Mouse (Mus musculus) heart, postnatal 36 days (tissue): ENCODE measurements around the gene Gm14190. TPM values are rescaled to one million over a fixed set of nuclear protein-coding genes. Genes with fewer than 3 reads are reported as not detected.
"Not testable (repeated sequence)": the region's sequence is repeated elsewhere in the genome, so short reads cannot be mapped to it uniquely, and the experiment has no call there.

Experiments
- DNase-seq, 2 experiments: peaks; one replicate each; pipeline ENCODE4 v3.0.0; 2021 to 2022
- intact Hi-C: fragments of 180-260 bp; cut with DNase I; formaldehyde crosslinking; loops from one replicate; pipeline ENCODE4 v1.15.1; 2025
- total RNA-seq, 2 experiments: library from RNA; stranded (reverse); gene quantifications; 2 replicates each; pipeline ENCODE4 v1.2.3; 2021

The Gm14190 gene
- not detected for total RNA-seq

DNA sequence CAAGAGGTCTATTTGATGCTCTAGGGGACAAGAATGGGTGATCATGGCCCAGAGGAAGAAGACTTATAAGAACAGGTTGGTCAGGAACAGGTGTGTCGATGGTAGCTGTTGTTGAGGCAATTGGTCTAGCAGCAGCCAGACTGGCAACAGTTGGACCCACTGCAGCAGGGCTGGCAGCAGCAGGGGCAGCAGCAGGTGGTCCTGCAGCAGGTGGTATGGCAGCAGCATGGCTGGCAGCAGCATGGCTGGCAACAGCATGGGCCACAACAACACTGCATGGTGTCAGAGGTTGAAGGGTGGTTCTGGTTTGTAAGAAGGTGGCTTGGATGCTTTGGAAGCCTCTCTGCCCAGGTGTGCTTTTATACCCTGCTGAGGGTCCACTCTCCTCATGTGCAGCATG, at the start of gene Gm14190:
TSS of gene Gm14190 (minus strand) at position 278 of the 400 bp plus-strand sequence.
- DNase-seq, result no peak
- intact Hi-C loops, result no loop called here

DNA sequence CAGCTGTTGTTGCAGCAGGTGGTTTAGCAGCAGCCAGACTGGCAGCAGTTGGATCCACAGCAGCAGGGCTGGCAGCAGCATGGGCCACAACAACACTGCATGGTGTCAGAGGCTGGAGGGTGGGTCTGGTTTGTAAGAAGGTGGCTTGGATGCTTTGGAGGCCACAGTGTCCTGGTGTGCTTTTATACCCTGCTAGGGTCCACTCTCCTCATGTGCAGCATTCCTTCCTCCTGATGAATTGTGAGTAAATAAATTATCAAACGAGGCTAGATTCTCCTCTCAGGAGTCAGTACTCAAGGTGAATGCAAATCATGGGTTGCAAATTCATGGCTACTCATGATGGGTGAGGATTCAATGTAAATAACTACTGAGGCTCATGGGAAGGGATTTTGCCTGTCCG, 43.6 kb upstream of the Gm14190 start, which contains the start of gene Gm14180:
TSS of gene Gm14180 (minus strand) at position 101 of the 400 bp plus-strand sequence.
- no peak for DNase-seq
- intact Hi-C loops, result no loop called here

DNA sequence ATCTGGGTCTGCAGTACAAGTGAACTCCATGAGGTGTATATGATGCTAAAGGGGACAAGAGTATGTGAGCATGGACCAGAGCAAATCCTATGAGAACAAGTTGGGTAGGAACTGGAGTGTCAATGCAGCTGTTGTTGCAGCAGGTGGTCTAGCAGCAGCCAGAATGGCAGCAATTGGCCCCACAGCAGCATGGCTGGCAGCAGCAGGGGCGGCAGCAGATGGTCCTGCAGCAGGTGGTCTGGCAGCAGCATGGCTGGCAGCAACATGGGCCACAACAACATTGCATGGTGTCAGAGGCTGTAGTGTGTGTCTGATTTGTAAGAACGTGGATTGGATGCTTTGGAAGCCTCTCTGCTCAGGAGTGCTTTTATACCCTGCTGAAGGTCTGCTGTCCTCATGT, 33.5 kb upstream of the Gm14190 start:
- intact Hi-C loops, result loop anchor here (1.0 kb wide), 1 partner anchor 38 kb away; no protein-coding TSS in a partner anchor
- DNase-seq, result no peak

DNA sequence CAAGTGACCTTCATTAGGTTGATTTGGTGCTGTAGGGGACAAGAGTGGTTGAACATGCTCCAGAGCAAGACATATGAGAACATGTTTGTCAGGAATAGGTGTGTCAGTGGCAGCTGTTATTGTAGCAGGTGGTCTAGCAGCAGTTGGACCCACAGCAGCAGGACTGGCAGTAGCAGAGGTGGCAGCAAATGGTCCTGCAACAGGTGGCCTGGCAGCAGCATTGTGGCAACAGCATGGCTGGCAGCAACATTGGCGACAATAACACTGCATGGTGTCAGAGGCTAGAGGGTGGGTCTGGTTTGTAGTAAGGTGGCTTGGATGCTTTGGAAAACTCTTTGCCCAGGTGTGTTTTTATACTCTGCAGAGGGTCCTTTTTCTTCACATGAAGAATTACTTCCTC, 28.2 kb upstream of the Gm14190 start:
- no peak for DNase-seq
- intact Hi-C loops, result no loop called here

DNA sequence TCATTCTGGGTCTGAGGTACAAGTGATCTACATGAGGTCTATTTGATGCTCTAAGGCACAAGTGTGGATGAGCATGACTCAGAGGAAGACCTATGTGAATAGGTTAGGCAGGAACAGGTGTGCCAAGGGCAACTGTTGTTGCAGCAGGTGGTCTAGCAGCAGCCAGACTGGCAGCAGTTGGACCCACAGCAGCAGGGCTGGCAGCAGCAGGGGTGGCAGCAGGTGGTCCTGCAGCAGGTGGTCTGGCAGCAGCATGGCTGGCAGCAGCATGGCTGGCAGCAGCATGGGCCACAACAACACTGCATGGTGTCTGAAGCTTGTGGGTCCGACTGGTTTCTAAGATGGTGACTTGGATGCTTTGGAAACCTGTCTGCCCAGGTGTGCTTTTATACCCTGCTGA, 5.3 kb downstream of the Gm14190 start:
- intact Hi-C loops, DNase-seq: not testable (repeated sequence)

DNA sequence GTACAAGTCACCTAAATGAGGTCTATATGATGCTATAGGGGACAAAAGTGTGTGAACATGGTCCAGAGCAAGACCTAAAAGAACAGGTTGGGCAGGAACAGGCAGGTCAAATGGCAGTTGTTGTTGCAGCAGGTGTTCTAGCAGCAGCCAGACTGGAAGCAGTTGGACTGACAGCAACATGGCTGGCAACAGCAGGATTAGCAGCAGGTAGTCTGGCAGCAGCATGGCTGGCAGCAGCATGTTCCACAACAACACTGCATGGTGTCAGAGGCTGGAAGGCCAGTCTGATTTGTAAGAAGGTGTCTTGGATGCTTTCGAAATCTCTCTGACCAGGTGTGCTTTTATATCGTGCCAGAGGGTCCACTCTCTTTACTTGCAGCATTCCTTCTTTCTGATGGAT, 7.1 kb downstream of the Gm14190 start:
- no peak for DNase-seq
- intact Hi-C loops, result no loop called here

DNA sequence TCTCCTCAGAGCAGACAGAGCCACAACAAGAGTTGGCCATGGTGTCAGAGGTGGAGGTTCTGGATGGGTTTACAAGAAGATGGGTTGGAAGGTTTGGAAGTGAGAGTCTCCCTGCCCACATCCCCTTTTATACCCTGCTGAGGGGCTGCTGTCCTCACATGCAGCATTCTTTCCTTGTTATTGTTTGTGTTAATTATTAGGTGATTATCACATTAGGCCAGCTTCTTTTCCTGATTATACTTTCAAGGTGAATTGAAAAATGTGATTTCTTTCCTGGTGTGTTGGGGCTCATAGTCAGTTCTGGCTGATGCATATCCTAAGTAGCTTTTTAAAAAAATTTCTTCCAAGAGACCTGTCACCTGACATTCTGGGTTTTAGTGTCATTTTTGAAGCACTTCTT, 24.7 kb downstream of the Gm14190 start, which contains the start of gene Krtap4-6:
TSS of gene Krtap4-6 (minus strand) at position 101 of the 400 bp plus-strand sequence.
- no peak for DNase-seq
- intact Hi-C loops, result no loop called here

DNA sequence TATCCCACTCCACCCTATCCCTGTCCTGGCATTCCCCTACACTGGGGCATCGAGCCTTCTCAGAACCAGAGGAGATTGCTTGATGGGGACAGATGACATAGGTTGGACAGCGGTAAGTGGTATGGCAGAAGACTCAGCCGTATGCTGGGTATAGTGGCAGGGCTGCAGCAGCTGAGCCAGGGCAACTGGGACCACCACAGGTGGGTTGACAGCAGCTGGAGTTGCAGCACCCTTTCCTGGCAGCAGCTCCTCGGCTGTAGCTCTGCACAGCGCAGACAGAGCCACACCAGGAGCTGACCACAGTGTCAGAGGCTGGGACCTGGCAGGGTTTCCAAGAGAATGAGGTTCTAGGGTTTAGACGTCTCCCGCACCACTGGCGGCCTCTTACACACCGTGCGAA, 27.7 kb downstream of the Gm14190 start:
- DNase-seq, result no peak
- intact Hi-C loops, result no loop called here

DNA sequence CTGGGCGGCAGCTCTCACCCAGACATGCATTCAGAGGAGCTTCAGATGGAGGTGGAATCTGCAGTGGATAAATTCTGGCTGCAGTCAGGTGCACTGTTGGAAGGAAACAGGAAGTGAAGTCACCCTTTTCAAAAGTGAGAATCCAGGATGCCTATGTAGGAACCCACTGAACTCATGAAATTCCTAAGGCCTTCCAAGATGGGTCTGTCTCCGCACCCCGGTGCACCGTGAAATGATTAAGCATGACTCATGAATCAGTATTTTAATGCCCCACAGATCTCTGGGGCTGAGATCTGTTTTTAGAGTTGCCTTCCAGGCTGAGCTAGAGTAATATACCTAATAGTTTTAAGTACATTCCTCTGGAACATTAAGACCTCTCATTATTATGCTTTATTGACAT, 31.3 kb downstream of the Gm14190 start:
- intact Hi-C loops, result no loop called here
- DNase-seq, result no peak

DNA sequence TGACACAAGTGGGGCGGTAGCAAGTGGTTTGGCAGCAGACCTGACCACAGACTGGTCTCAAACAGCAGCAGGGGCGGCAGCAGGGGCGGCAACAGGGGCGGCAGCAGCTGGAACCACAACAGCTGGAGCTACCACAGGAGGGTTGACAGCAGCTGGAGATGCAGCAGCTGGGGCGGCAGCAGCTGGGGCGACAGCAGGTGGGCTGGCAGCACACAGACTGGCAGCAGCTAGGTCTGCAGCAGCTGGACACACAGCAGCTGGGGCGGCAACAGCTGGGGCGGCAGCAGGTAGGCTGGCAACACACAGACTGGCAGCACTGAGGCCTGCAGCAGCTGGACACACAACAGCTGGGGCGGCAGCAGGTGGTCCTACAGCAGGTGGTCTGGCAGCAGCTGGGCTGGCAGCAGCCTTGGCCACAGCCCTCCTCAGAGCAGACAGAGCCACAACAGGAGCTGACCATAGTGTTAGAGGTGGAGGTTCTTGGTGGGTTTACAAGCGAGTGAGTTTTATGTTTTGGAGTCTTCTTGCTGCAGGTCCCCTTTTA, 32.0 kb downstream of the Gm14190 start, which contains the start of gene Gm11563:
TSS of gene Gm11563 (minus strand) at position 494 of the 544 bp plus-strand sequence.
- intact Hi-C loops, result not testable (repeated sequence)

DNA sequence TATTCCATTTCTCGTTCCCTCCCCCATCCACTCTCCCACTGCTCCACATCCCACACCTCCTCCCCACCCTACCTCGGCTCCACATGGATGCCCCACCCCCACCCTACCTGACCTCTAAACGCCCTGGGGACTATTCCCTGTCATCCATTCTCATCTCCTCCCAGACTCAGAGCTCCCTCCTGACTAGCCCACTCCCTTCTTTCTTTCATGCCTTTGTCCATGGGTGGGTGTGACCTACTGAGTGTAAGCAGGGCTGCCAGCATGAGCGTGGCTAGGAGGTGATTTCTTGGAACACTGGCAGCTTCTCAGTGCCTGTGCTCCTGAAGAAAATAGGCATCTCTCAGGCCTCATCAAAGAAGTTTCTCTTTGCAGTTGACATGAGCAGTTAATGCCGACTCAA, 33.5 kb downstream of the Gm14190 start:
- intact Hi-C loops, result no loop called here
- DNase-seq, result no peak

More for the DNA sequence above, 32.0 kb downstream of the Gm14190 start, which contains the start of gene Gm11563:
- DNase-seq, result not testable (repeated sequence)

DNA sequence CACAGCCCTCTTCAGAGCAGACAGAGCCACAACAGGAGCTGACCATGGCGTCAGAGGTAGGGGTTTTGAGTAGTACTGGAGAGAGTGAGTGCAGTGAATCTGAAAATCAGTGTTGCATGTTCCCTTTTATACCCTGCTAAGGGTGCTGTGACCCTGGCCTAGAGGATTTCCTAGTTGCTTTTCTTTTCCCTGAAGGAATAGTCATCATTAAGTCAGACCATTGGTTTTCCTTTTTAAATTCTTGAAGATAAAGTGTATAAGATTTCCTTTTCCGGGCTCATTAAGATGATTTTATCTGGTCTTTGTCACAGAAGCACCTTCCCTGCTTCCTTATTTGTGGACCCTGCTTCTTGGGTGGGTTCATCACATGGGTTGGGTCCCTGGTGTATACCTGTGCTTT, 40.4 kb downstream of the Gm14190 start, which contains the start of gene Gm11555:
TSS of gene Gm11555 (minus strand) at position 101 of the 400 bp plus-strand sequence.
- intact Hi-C loops, result no loop called here
- no peak for DNase-seq

DNA sequence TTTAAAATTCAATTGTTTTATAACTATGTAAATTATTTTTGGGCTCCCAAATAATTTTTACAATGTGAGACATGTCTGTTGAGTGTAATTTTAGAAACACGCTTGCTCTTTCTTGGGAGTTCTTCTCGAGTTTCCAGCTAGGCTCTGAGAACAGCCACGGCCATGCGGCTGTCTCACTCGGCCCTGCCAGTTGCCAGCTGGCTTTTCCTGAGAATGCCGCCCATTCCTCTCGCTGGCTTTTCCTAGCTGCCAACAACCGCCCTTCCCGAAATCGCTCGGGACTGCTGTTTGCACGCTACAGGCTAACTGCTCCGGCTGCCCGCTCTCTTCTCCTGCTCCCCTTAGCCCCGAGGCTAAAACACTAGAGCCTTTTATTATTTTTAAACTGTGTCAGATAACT, 44.1 kb downstream of the Gm14190 start:
- intact Hi-C loops, result no loop called here
- DNase-seq, result no peak

DNA sequence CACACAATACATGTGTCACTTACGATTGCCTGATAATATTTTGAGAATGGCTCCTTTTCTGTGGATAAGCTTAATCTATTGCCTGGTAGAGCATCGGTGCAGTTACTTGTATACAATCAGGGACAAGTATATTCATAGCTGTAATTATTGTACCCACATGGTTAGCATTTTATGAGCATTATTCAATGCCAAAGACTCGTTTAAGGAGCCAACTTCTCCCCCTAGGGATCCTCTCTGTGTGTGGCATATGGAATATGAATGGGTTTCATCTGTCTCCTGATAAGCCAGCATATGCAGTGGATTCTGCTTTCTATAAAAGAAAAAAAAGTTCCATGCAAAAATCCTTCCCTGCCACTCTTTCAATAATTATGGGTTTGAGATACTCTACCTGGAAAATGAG, 46.2 kb downstream of the Gm14190 start:
- intact Hi-C loops, result no loop called here
- DNase-seq, result no peak

DNA sequence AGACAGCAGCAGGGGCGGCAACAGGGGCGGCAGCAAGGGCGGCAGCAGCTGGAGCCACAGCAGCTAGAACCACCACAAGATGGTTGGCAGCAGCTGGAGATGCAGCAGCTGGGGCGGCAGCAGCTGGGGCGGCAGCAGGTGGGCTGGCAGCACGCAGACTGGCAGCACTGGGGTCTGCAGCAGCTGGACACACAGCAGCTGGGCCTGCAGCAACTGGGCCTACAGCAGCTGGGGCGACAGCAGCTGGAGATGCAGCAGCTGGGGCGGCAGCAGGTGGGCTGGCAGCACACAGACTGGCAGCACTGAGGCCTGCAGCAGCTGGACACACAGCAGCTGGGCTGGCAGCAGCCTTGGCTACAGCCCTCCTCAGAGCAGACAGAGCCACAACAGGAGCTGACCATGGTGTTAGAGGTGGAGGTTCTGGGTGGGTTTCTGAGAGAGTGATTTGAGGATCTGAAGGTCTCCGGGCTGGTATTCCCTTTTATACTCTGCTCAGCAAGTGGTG, 46.9 kb downstream of the Gm14190 start, which contains the start of gene Krtap4-7:
TSS of gene Krtap4-7 (minus strand) at position 455 of the 505 bp plus-strand sequence.
- intact Hi-C loops, DNase-seq: not testable (repeated sequence)

DNA sequence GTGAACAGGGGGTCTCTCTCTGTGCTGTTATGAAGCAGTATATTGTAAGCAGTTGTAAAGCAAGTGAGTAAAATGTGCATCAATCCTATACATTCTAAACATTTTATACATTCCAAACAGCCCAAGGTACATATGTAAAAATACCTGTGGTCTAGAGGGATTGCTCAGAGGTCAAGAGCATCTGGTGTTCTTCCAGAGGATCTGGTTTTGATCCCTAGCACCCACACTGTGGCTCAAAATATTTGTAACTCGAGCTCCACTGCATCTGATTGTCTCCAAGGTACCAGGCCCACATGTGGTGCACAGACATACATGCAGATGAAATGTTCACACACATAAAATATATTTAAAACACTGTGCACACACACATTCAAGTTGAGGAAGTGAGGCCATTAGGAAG, 49.6 kb downstream of the Gm14190 start:
- no peak for DNase-seq
- intact Hi-C loops, result no loop called here

Other genes starting within 250 kb of the Gm14190 start
- not detected for gene Krt23, start 197.6 kb downstream of the Gm14190 start, total RNA-seq
- gene Krt39, start 169.4 kb downstream of the Gm14190 start, total RNA-seq, result not detected
- not detected for gene Krt40, start 147.6 kb downstream of the Gm14190 start, total RNA-seq
- not detected for gene Krtap3-3, start 139.9 kb downstream of the Gm14190 start, total RNA-seq
- not detected for gene Krtap3-2, start 133.9 kb downstream of the Gm14190 start, total RNA-seq
- not detected for gene Gm11939, start 131.3 kb downstream of the Gm14190 start, total RNA-seq
- gene Krtap3-1, start 124.1 kb downstream of the Gm14190 start, total RNA-seq, result not detected
- not detected for gene Krtap1-5, start 109.7 kb downstream of the Gm14190 start, total RNA-seq
- gene Krtap1-4, start 107.1 kb downstream of the Gm14190 start, total RNA-seq, result not detected
- not detected for gene Krtap1-3, start 99.4 kb downstream of the Gm14190 start, total RNA-seq
- gene Krtap9-3, start 92.6 kb downstream of the Gm14190 start, total RNA-seq, result not detected
- gene Gm11938, start 87.4 kb downstream of the Gm14190 start, total RNA-seq, result not detected
- gene Gm11937, start 80.6 kb downstream of the Gm14190 start, total RNA-seq, result not detected
- not detected for gene Krtap2-4, start 75.9 kb downstream of the Gm14190 start, total RNA-seq
- gene Gm11562, start 70.3 kb downstream of the Gm14190 start, total RNA-seq, result not detected
- not detected for gene Krtap4-1, start 62.5 kb downstream of the Gm14190 start, total RNA-seq
- gene Krtap4-2, start 55.7 kb downstream of the Gm14190 start, total RNA-seq, result not detected
- not detected for gene Krtap4-7, start 46.7 kb downstream of the Gm14190 start, total RNA-seq
- gene Gm11555, start 40.5 kb downstream of the Gm14190 start, total RNA-seq, result not detected
- gene Gm11563, start 31.8 kb downstream of the Gm14190 start, total RNA-seq, result not detected
- not detected for gene Krtap4-6, start 24.8 kb downstream of the Gm14190 start, total RNA-seq
- not detected for gene Gm14180, start 43.5 kb upstream of the Gm14190 start, total RNA-seq
- not detected for gene Gm11595, start 82.2 kb upstream of the Gm14190 start, total RNA-seq
- not detected for gene Krtap4-8, start 90.0 kb upstream of the Gm14190 start, total RNA-seq
- not detected for gene Krtap4-9, start 94.5 kb upstream of the Gm14190 start, total RNA-seq
- gene Gm11596, start 102.7 kb upstream of the Gm14190 start, total RNA-seq, result not detected
- gene Gm11569, start 108.2 kb upstream of the Gm14190 start, total RNA-seq, result not detected
- gene Gm11554, start 113.7 kb upstream of the Gm14190 start, total RNA-seq, result not detected
- not detected for gene Krtap4-13, start 119.2 kb upstream of the Gm14190 start, total RNA-seq
- gene Gm11564, start 124.9 kb upstream of the Gm14190 start, total RNA-seq, result not detected
- not detected for gene 2300003K06Rik, start 147.3 kb upstream of the Gm14190 start, total RNA-seq
- gene Krtap4-16, start 160.9 kb upstream of the Gm14190 start, total RNA-seq, result not detected
- gene Gm11568, start 167.2 kb upstream of the Gm14190 start, total RNA-seq, result not detected
- not detected for gene Gm11559, start 173.7 kb upstream of the Gm14190 start, total RNA-seq
- gene Krtap9-1, start 182.6 kb upstream of the Gm14190 start, total RNA-seq, result not detected
- not detected for gene Gm11567, start 188.4 kb upstream of the Gm14190 start, total RNA-seq
- gene Krtap31-1, start 217.2 kb upstream of the Gm14190 start, total RNA-seq, result not detected
- gene Gm11565, start 224.0 kb upstream of the Gm14190 start, total RNA-seq, result not detected
- not detected for gene Krtap31-2, start 245.6 kb upstream of the Gm14190 start, total RNA-seq